Mouse (Mus musculus): Measurements from ENCODE around the gene Gm6583.
"Not testable (repeated sequence)": the region's sequence is repeated elsewhere in the genome, so short reads cannot be mapped to it uniquely, and the experiment has no call there.

Gm6583 gene

DNA sequence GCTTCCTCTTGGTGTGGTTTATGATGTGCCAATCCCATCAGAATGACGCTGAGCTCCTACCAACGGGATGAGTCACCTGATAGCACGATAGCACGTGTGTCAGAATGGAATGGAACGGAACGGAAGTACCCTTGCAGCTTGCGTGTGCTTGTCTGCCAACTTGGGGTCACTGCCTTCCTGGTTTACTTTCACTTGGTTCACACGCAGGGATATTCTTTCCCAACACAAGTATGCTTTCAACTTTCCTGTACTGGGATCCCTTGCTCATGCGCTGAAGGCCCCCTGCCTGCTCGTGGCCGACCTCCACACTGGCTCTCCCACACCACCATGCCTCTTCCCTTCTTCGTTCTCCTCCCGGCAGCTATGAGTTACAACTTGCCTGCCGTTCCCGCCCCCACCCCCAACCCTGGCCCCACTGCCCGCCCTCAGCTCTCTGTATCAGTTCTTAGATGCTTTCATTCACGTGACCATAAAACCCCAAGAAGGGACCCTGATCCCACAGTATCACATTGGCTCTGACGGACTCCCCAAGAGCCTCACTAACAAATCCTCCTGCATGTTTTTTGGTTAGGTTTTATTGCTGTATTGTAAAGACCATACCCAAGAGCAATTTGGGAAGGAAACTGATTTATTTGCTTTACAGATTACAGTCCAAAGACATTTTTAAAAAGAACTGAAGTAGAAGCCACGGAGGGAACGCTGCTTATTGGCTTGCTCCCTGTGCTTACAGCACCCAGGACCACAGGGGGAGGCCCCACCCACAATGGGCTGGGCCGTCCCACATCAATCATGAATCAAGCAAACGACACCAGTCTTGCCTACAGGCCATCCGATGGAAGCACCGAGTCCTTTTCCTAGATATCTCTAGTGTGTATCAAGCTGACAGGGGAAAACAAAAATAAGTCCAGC, 30.9 kb downstream of the Gm6583 start:
- DNase-seq, result no peak

- DNase-seq, result no peak
Measured at GRCm38 (mm10) chr5:112323246-112323645, 32.6 kb downstream of the Gm6583 start.

- no peak for DNase-seq
Measured at GRCm38 (mm10) chr5:112321376-112321775, 34.5 kb downstream of the Gm6583 start.

- DNase-seq, result peak; percentile 61 to 75
Measured at GRCm38 (mm10) chr5:112320936-112321335, 34.9 kb downstream of the Gm6583 start.

DNA sequence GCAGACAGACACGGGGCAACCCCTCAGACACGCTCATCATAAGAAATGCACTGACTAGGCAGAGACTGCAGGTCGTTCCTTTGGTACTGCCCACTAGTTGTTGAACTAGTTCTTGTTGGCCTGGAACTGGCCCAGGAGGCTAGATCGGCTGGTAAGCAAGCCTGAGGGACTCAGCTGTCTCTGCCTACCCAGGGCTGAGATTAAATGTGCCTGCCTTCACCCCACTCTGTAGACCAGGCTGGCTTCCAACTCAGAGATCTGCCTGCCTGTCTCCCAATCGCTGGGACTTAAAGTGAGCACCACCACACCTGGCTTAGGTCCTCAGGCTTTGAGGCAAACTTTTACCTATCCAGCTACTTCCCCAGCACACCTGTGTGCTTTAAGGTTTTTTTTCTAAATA, 35.5 kb downstream of the Gm6583 start:
- no peak for DNase-seq

DNA sequence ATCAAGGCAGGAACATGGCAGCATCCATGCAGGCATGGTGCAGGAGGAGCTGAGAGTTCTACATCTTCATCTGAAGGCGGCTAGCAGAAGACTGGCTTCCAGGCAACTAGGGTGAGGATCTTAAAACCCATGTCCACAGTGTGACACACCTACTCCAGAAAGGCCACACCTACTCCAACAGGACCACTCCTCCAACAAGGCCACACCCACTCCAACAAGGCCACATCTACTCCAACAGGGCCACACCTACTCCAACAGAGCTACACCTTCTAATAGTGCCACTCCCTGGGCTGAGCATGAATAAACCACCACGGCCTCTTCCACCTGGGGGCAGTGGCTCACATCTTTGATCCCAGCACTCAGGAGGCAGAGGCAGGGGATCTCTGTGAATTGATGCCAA, 36.5 kb downstream of the Gm6583 start:
- DNase-seq, result not testable (repeated sequence)

- no peak for DNase-seq
Measured at GRCm38 (mm10) chr5:112317328-112317727, 38.5 kb downstream of the Gm6583 start.

GRCm38 (mm10) chr5:112316468-112316867, 39.4 kb downstream of the Gm6583 start:
- no peak for DNase-seq

GRCm38 (mm10) chr5:112313222-112313885, 42.5 kb downstream of the Gm6583 start:
- no peak for DNase-seq

- DNase-seq, result no peak
Measured at GRCm38 (mm10) chr5:112305842-112306241, 50.0 kb downstream of the Gm6583 start.

Measured in cerebellum, postnatal 25 days (tissue).